Mouse (Mus musculus): ENCODE data around the gene Eno3.

The Eno3 gene

DNA sequence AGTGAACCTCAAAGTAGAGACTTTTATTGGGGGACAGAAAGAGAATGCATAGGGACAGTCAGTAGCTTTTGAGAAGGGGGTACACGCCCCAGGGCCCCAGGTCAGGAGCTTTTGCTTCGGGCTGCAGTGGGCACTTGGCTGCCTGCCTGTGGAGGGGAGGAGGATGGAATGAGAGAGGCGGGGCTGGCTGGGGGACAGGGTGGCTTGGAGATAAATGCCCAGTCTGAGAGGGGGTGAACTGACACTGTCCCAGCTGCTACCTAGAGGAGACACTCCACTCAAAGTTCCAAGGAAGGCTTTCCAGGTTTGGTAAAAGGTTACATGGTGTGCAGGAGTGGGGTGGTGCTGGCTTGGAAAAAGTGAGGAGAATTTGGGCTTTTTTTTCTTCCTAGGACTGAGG lies at the start of gene Eno3:
TSS of gene Eno3 (plus strand) at position 239 of the 400 bp plus-strand sequence.
- DNase-seq (ENCODE audit: low spot score in 2 of 2), result no peak

GRCm38 (mm10) chr11:70607611-70608010 lies 49.4 kb upstream of the Eno3 start:
- no peak for DNase-seq (ENCODE audit: low spot score in 2 of 2)

GRCm38 (mm10) chr11:70608381-70609066 lies 48.5 kb upstream of the Eno3 start:
- DNase-seq (ENCODE audit: low spot score in 2 of 2), result no peak

DNA sequence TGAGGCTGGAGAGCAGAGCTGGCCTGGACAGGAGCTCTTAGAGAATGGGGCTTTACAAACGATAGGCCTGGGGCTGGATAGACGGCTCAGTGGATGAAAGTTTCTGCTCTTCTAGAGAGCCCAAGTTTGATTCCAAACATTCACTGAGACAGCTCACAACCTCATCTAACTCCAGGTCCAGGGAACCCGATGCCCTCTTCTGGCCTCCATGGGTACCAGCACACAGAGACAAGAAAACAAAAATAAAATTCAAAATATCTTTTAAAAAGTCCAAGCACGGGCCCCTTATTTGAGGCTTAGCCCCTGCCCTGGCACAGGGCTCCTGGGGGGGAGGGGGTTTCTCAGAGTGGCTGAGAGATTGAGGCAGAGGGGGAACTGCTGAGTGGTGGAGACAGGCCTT lies 46.2 kb upstream of the Eno3 start:
- DNase-seq (ENCODE audit: low spot score in 2 of 2), result no peak

- no peak for DNase-seq (ENCODE audit: low spot score in 2 of 2)
Measured at GRCm38 (mm10) chr11:70612505-70612904, 44.5 kb upstream of the Eno3 start.

- peak in 1 of 2 experiments; percentile 24 for DNase-seq (ENCODE audit: low spot score in 2 of 2)
Measured at GRCm38 (mm10) chr11:70615074-70615473, 41.9 kb upstream of the Eno3 start.

DNA sequence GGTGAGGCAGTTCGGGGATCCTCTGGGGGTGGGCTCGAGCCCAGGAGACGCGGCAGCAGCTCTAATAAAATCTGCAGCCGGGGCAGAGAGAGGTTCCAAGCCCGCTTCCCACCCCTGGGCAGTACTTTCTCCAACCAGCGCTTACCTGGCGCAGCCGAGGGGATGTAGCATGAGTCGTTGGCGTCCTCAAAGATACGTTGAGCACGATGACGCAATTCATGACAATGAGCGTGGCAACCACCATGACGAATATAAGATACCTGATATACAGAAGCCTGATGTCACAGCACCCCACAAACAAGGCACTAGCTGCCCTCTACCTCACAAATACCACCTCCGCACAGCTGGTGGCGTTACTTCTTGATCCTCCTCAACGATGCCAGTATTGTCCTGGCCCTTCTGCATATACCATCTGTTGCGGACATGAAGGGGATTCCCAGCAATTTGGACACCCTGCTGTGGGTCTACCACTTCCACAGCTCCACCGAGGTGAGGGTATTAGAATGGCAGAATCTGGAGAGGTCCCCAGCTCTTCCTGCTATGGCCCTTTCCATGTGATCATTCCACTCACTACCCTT lies 41.4 kb upstream of the Eno3 start, which contains the start of gene 4930544D05Rik:
TSS of gene 4930544D05Rik (plus strand) at position 333 of the 578 bp plus-strand sequence.
- no peak for DNase-seq (ENCODE audit: low spot score in 2 of 2)

- DNase-seq (ENCODE audit: low spot score in 2 of 2), result no peak
Measured at GRCm38 (mm10) chr11:70619101-70619500, 37.9 kb upstream of the Eno3 start, which contains the start of gene Chrne. Gene Chrne (minus strand): TSS chr11:70619216.

- DNase-seq (ENCODE audit: low spot score in 2 of 2), result no peak
Measured at GRCm38 (mm10) chr11:70621972-70622814, 34.8 kb upstream of the Eno3 start.

GRCm38 (mm10) chr11:70623053-70623742 lies 33.8 kb upstream of the Eno3 start:
- no peak for DNase-seq (ENCODE audit: low spot score in 2 of 2)

DNA sequence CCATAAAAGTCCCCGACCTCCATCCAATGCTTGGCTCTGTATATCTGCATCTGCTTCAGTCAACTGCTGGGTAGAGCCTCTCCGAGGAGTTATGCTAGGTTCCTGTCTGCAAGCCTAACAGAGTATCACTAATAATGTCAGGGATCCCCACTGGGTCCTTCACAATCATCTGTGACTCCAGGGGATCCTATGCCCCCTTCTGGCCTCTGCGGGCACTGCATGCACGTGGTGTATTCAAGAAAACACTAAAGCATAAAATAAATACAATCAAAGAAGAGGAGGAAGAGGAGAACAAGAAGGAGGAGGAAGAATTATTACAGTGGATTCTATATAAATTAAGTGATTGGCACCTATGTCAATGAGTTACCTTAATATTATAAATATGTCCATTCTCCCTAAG lies 31.5 kb upstream of the Eno3 start:
- DNase-seq (ENCODE audit: low spot score in 2 of 2), result no peak

- DNase-seq (ENCODE audit: low spot score in 2 of 2), result no peak
Measured at GRCm38 (mm10) chr11:70626877-70627276, 30.1 kb upstream of the Eno3 start.

DNA sequence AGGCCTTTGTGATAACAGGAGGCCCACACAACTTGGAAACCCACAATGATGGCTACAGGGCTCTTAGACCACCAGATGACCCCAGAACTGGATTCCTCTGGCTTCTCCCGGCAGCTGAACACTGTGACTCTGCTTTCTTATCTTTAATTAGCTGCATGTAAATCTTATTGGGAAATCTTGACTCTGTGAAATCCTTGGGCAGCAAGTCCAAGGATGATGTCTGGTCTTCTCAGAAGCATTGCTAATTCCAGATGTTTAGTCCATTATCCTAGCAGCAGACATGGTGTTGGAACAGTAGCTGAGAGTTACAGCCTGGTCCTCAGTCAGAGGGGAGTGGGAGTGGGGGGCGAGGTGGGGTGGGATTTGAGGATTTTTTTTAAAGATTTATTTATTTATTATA lies 28.6 kb upstream of the Eno3 start:
- DNase-seq (ENCODE audit: low spot score in 2 of 2), result no peak

- no peak for DNase-seq (ENCODE audit: low spot score in 2 of 2)
Measured at GRCm38 (mm10) chr11:70629557-70629956, 27.4 kb upstream of the Eno3 start.

GRCm38 (mm10) chr11:70630129-70630528 lies 26.9 kb upstream of the Eno3 start:
- no peak for DNase-seq (ENCODE audit: low spot score in 2 of 2)

DNA sequence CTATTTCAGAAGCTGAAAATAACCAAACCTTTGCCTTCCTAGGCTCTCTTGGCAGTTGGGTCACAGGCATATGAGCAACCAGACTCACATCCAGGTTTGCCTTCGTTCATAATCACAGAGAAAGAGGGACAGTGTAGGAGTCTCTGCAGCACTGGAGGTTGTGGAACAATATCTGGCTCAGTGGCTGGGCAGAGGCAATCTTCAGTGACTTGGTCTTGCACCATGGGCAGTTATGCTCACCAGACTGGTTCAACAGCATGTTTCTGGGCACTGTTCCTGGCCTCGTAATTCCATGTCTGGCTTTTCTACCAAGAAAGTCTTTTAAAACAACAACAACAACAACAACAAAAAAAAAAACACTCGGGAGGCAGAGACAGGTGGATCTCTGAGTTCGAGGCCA lies 21.4 kb upstream of the Eno3 start:
- no peak for DNase-seq (ENCODE audit: low spot score in 2 of 2)

- no peak for DNase-seq (ENCODE audit: low spot score in 2 of 2)
Measured at GRCm38 (mm10) chr11:70637764-70638163, 19.2 kb upstream of the Eno3 start.

GRCm38 (mm10) chr11:70638293-70638692 lies 18.7 kb upstream of the Eno3 start:
- no peak for DNase-seq (ENCODE audit: low spot score in 2 of 2)

DNA sequence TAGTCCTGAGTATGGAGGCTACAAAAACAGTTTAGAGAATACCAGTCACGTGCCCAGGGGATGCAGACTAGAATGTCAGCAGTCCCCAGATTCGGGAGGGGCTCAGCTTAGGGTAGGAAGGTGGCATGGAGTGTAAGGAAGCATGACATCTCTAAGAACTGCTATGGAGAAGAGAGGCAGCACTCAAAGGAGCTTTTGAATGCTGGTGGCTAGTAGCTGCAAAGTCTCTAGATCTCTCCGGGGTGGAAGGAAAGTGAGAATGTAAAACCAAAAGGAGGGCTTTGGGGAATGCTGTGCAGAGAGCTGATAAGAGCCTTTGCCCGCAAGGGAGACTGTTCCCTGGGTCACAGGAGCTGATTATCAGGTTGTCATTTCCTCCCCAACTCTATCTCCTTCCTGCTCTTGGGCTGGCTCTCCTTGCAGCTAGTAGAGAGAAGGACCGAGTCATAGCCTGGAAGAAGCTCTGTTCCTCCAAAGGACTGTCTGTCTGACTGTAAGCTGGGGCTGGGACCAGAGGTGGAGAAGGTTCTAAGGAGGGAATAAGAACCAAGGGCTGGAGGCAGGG lies 18.2 kb upstream of the Eno3 start, which contains the start of gene Gp1ba:
TSS of gene Gp1ba (plus strand) at position 409 of the 565 bp plus-strand sequence.
- no peak for DNase-seq (ENCODE audit: low spot score in 2 of 2)

DNA sequence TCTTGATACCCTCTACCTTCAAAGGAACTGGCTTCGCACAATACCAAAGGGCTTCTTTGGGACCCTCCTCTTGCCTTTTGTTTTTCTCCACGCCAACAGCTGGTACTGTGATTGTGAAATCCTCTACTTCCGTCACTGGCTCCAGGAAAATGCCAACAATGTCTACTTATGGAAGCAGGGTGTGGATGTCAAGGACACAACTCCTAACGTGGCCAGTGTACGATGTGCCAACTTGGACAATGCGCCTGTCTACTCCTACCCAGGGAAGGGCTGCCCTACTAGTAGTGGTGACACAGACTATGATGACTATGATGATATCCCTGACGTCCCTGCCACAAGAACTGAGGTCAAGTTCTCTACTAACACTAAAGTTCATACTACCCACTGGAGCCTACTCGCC lies 17.0 kb upstream of the Eno3 start:
- no peak for DNase-seq (ENCODE audit: low spot score in 2 of 2)

DNA sequence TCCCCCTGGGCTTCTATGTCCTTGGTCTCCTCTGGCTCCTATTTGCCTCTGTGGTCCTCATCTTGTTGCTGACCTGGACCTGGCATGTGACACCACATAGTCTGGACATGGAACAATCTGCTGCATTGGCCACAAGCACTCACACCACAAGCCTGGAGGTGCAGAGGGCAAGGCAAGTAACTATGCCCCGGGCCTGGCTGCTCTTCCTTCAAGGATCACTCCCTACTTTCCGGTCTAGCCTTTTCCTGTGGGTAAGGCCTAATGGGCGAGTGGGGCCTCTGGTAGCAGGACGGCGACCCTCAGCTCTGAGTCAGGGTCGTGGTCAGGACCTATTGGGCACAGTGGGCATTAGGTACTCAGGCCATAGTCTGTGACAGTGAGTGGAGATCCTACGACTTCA lies 15.8 kb upstream of the Eno3 start:
- no peak for DNase-seq (ENCODE audit: low spot score in 2 of 2)

GRCm38 (mm10) chr11:70643051-70643450 lies 14.0 kb upstream of the Eno3 start:
- no peak for DNase-seq (ENCODE audit: low spot score in 2 of 2)

Data from frontal cortex, postnatal 36 days (tissue).